Mouse (Mus musculus): ENCODE results near the gene Olfr548-ps1.

DNA sequence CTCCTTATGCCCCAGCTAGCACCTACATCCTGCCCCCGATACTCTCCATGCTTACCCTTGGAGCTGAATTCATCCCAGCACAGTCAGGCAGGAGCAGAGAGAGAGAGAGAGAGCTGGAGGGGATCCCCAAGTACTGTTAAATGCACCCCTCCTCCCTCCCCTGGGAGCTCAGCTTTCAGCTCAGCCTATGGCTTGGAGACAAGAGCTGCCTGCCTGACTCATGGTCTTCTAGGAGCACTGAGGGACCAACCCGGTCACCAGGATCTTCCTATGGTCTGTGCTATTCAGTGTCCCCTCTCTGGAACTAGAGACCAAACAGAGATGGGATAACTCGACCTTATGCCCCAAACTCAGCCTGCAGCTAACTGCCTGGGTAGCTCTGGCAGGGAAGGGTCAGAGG, 41.2 kb upstream of the Olfr548-ps1 start, which contains the start of gene Olfr545:
- TF ChIP-seq CTCF (IDR thresholded peaks at IDR 0.05; ENCODE audit: insufficient read depth, low read length): no peak
- TF ChIP-seq POLR2A (IDR thresholded peaks at IDR 0.05; ENCODE audit: borderline replicate concordance, extremely low read depth, low read depth, low read length): no peak
